Mouse (Mus musculus): ENCODE data around the gene Cps1. TPM values are rescaled to one million over a fixed set of nuclear protein-coding genes. Genes with fewer than 3 reads are reported as not detected.

Gene Cps1
- not detected for polyA plus RNA-seq (2017; shearing (Covaris generic))

GRCm38 (mm10) chr1:67122797-67123196 is at the start of gene Cps1:
Gene Cps1, plus strand, starts transcription at chr1:67123026.

Other genes with a start within 250 kb of the Cps1 start
- gene Myl1, start 177.6 kb upstream of the Cps1 start, polyA plus RNA-seq (2017; shearing (Covaris generic)), result not detected
- 64.7 TPM for gene Lancl1, start 84.2 kb upstream of the Cps1 start, polyA plus RNA-seq (2017; shearing (Covaris generic))

Measured in effector memory CD4-positive, alpha-beta T cell, adult 5 months (primary cell).